Mouse (Mus musculus) myocyte (in vitro differentiated cells): ENCODE measurements at regions not wholly inside any gene's neighbourhood (a gene's known extent, or its start where the extent isn't known, plus 50 kb on each side); places are given as distances from the start of the nearest gene placed in this dataset.
A peak's percentile ranks its signal among the peaks of the same experiment; 100 is the strongest.

Source experiments
- H3K27me3 ChIP-seq: one replicate; pipeline ENCODE4 v1.6.1; 2011; ENCODE audit not compliant: control insufficient read depth, insufficient read depth, insufficient read length
- H3K36me3 ChIP-seq: one replicate; pipeline ENCODE4 v1.6.1; 2011; ENCODE audit not compliant: control insufficient read depth, insufficient read depth
- H3K4me2 ChIP-seq: one replicate; pipeline ENCODE4 v1.6.1; 2011; ENCODE audit warnings: low read depth, control low read depth
- H3K4me3 ChIP-seq: one replicate; pipeline ENCODE4 v1.5.1; 2011; ENCODE audit warnings: mild to moderate bottlenecking, control low read depth, moderate library complexity
- H3K79me2 ChIP-seq: one replicate; pipeline ENCODE4 v1.6.1; 2011; ENCODE audit not compliant: control insufficient read depth, insufficient read depth
- H3ac ChIP-seq: one replicate; pipeline ENCODE4 v1.6.1; 2011; ENCODE audit not compliant: control insufficient read depth, insufficient read length
- CEBPB ChIP-seq: IDR thresholded peaks from 2 replicates; pipeline ENCODE4 v1.6.1; 2011; ENCODE audit warnings: mild to moderate bottlenecking, moderate library complexity; ENCODE audit not compliant: poor library complexity, insufficient read depth, severe bottlenecking
- E2F4 ChIP-seq: IDR thresholded peaks from one replicate; pipeline ENCODE4 v1.6.1; 2011; ENCODE audit warnings: mild to moderate bottlenecking, control low read depth, moderate library complexity; ENCODE audit not compliant: insufficient read depth
- MAX ChIP-seq: IDR thresholded peaks from one replicate; pipeline ENCODE4 v1.6.1; 2011; ENCODE audit warnings: low read depth, mild to moderate bottlenecking, control low read depth
- MYOD1 ChIP-seq, 3 experiments: IDR thresholded peaks; one replicate each; pipeline ENCODE4 v1.6.1; 2011; ENCODE audit warnings: control low read depth in 2 of 3, low read depth in 2 of 3, mild to moderate bottlenecking in 2 of 3, moderate library complexity in 1 of 3; ENCODE audit not compliant: insufficient read length in 2 of 3, control insufficient read depth in 1 of 3
- MYOG ChIP-seq, 3 experiments: IDR thresholded peaks; one replicate each; pipeline ENCODE4 v1.6.1; 2011; ENCODE audit warnings: control low read depth in 2 of 3, low read depth in 2 of 3, mild to moderate bottlenecking in 2 of 3; ENCODE audit not compliant: insufficient read length in 2 of 3, control insufficient read depth in 1 of 3, insufficient read depth in 1 of 3
- POLR2A ChIP-seq: IDR thresholded peaks from one replicate; pipeline ENCODE4 v1.6.1; 2011; ENCODE audit warnings: low read depth, mild to moderate bottlenecking, control low read depth, moderate library complexity; ENCODE audit not compliant: insufficient read length
- POLR2AphosphoS2 ChIP-seq: IDR thresholded peaks from one replicate; pipeline ENCODE4 v1.6.1; 2011; ENCODE audit warnings: low read depth, control low read depth; ENCODE audit not compliant: insufficient read length
- REST ChIP-seq: IDR thresholded peaks from one replicate; pipeline ENCODE4 v1.6.1; 2011; ENCODE audit warnings: mild to moderate bottlenecking, control low read depth, moderate library complexity; ENCODE audit not compliant: insufficient read depth, insufficient read length
- SRF ChIP-seq: IDR thresholded peaks from one replicate; pipeline ENCODE4 v1.6.1; 2011; ENCODE audit warnings: low read depth; ENCODE audit not compliant: control insufficient read depth, insufficient read length
- TCF12 ChIP-seq: IDR thresholded peaks from one replicate; pipeline ENCODE4 v1.6.1; 2011; ENCODE audit warnings: mild to moderate bottlenecking, control low read depth; ENCODE audit not compliant: poor library complexity, insufficient read depth, severe bottlenecking
- TCF3 ChIP-seq: IDR thresholded peaks from one replicate; pipeline ENCODE4 v1.6.1; 2011; ENCODE audit warnings: low read depth, control low read depth; ENCODE audit not compliant: insufficient read length
- USF1 ChIP-seq: IDR thresholded peaks from one replicate; pipeline ENCODE4 v1.6.1; 2011; ENCODE audit warnings: low read depth, mild to moderate bottlenecking, control low read depth, moderate library complexity

DNA sequence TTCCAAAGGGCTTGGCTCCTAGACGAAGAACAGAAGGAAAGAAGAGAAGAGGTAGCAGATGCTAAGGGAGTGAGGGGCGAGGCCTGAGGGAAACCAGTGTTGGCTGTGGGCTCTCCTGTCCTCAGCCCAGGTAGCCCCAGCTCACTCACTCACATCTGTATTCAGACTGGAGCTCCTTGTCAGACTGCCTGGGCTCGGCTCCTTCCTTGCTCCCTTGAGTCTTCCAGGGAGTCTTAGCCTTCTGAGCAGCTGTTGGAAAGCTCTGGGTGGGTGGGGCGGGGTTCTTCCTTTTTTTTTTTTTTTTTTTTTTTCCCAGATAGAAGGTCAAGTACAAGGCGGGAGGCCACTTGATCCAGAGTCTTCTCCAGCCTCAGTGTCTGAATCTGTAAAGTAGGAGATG, 134.1 kb upstream of the 1600014C23Rik start:
- no peak for TF ChIP-seq CEBPB
- no peak for TF ChIP-seq TCF3
- no peak for TF ChIP-seq SRF
- TF ChIP-seq E2F4 = no peak
- TF ChIP-seq TCF12 = no peak
- no peak for TF ChIP-seq USF1
- no peak for TF ChIP-seq POLR2AphosphoS2
- Histone ChIP-seq H3K4me3 (peak overlapping the region; percentile 22), H3ac (no peak overlapping the region), H3K4me2 (peak overlapping the region; percentile 84), H3K27me3 (no peaks in the 10 kb centered on the region), H3K79me2 (peaks cover 10% of the 10 kb centered on the region), H3K36me3 (no peaks in the 10 kb centered on the region)

- Histone ChIP-seq H3K36me3 (no peaks in the 10 kb centered on the region), H3K27me3 (no peaks in the 10 kb centered on the region), H3K4me2 (peak overlapping the region; percentile 84), H3K79me2 (peaks cover 10% of the 10 kb centered on the region), H3ac (no peak overlapping the region), H3K4me3 (peak overlapping the region; percentile 22)
- TF ChIP-seq MYOD1 (IDR thresholded peaks at IDR 0.05; ENCODE audit: control insufficient read depth in 1 of 3, insufficient read length in 2 of 3, low read depth in 2 of 3) (peak in 2 of 3 experiments; percentile 82 to 88), MAX (no peak), REST (no peak), TCF12 (peak; percentile 37), SRF (no peak), E2F4 (no peak), POLR2AphosphoS2 (peak; percentile 83), CEBPB (no peak), POLR2A (peak; percentile 72), USF1 (no peak), MYOG (IDR thresholded peaks at IDR 0.05; ENCODE audit: control insufficient read depth in 1 of 3, insufficient read depth in 1 of 3, insufficient read length in 2 of 3, low read depth in 2 of 3) (peak; percentile 45 to 82 (median 72)), TCF3 (peak; percentile 37)
These were observed 133.4 kb upstream of the 1600014C23Rik start for GRCm38 (mm10) chr17:45866876-45867652.

- H3K4me3 ChIP-seq = peak overlapping the region; percentile 22
- peak overlapping the region; percentile 84 for H3K4me2 ChIP-seq
These were observed 132.7 kb upstream of the 1600014C23Rik start for GRCm38 (mm10) chr17:45866346-45866745.

DNA sequence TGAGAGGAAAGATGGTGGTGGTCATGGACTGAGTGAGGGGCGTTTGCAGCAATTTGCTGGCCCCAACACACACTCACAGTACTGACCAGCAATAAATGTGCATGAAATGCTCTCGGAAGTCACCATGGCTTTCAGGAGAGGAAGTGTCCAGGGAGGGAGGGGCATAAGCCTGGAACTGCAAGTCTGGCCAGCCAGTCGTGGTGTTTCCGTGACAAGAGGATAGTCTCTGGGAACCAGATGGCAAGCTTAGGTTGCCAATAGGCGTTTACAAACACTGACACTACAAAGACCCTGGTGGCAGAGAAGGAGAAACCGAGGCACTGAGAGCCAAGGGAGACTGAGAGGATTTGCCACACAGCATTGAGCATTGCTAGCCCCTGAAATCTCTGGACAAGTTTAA, 132.3 kb upstream of the 1600014C23Rik start:
- TF ChIP-seq E2F4 (no peak), MYOD1 (IDR thresholded peaks at IDR 0.05; ENCODE audit: control insufficient read depth in 1 of 3, insufficient read length in 2 of 3, low read depth in 2 of 3) (no peak), MAX (no peak), CEBPB (no peak), SRF (no peak), TCF3 (no peak), POLR2A (no peak)
- Histone ChIP-seq H3K4me2 (peak overlapping the region; percentile 84), H3K27me3 (no peaks in the 10 kb centered on the region), H3ac (no peak overlapping the region), H3K79me2 (peaks cover 10% of the 10 kb centered on the region), H3K4me3 (peak overlapping the region; percentile 22), H3K36me3 (no peaks in the 10 kb centered on the region)

More at GRCm38 (mm10) chr17:45866346-45866745, 132.7 kb upstream of the 1600014C23Rik start:
- no peak overlapping the region for H3ac ChIP-seq
- no peaks in the 10 kb centered on the region for H3K27me3 ChIP-seq
- H3K79me2 ChIP-seq = peaks cover 10% of the 10 kb centered on the region
- H3K36me3 ChIP-seq = no peaks in the 10 kb centered on the region
- TF ChIP-seq TCF12 (no peak), REST (no peak), MYOD1 (IDR thresholded peaks at IDR 0.05; ENCODE audit: control insufficient read depth in 1 of 3, insufficient read length in 2 of 3, low read depth in 2 of 3) (no peak), POLR2A (no peak), MAX (no peak)

GRCm38 (mm10) chr17:45863471-45864205, 130.0 kb upstream of the 1600014C23Rik start:
- no peaks in the 10 kb centered on the region for H3K27me3 ChIP-seq
- H3K79me2 ChIP-seq = peaks cover 10% of the 10 kb centered on the region
- no peaks in the 10 kb centered on the region for H3K36me3 ChIP-seq
- TF ChIP-seq E2F4 (no peak), REST (no peak), MYOD1 (IDR thresholded peaks at IDR 0.05; ENCODE audit: control insufficient read depth in 1 of 3, insufficient read length in 2 of 3, low read depth in 2 of 3) (no peak), POLR2A (no peak), SRF (no peak), MAX (no peak), TCF3 (no peak), CEBPB (no peak), POLR2AphosphoS2 (no peak), TCF12 (no peak), USF1 (no peak)
- no peak overlapping the region for H3K4me3 ChIP-seq
- no peak overlapping the region for H3ac ChIP-seq
- H3K4me2 ChIP-seq = no peak overlapping the region
